Mouse (Mus musculus) G1E (cell line): Measurements from ENCODE around the gene Kpna1. TPM values are rescaled to one million over a fixed set of nuclear protein-coding genes. Genes with fewer than 3 reads are reported as not detected.
"Not testable (repeated sequence)": the region's sequence is repeated elsewhere in the genome, so short reads cannot be mapped to it uniquely, and the experiment has no call there.

Experiments used
- ATAC-seq: 2 replicates; pipeline ENCODE4 v1.8.0; 2016; ENCODE audit warnings: mild to moderate bottlenecking; ENCODE audit not compliant: insufficient number of reproducible peaks, poor library complexity, low FRiP score, severe bottlenecking; ENCODE audit errors: extremely low read depth
- DNase-seq: peaks from one replicate; pipeline ENCODE4 v3.0.0; 2012; ENCODE audit warnings: low spot score
- H3K27me3 ChIP-seq: 2 replicates; pipeline ENCODE4 v1.6.1; 2012; ENCODE audit warnings: mild to moderate bottlenecking, low read length, inconsistent platforms; ENCODE audit not compliant: insufficient read depth
- H3K36me3 ChIP-seq: replicated peaks from 2 replicates; pipeline ENCODE3; 2012; ENCODE audit warnings: mild to moderate bottlenecking, inconsistent platforms
- H3K4me1 ChIP-seq: 2 replicates; pipeline ENCODE4 v1.6.1; 2012; ENCODE audit warnings: low read depth, low read length, inconsistent platforms, mixed read lengths; ENCODE audit not compliant: insufficient read depth
- H3K4me3 ChIP-seq: 2 replicates; pipeline ENCODE4 v1.5.1; 2012; ENCODE audit warnings: low read depth, mild to moderate bottlenecking, inconsistent platforms, low read length, moderate library complexity, mixed read lengths
- H3K9me3 ChIP-seq: replicated peaks from 2 replicates; pipeline ENCODE4 v1.6.1; 2012; ENCODE audit warnings: inconsistent platforms
- CTCF ChIP-seq: IDR thresholded peaks from 2 replicates; pipeline ENCODE4 v1.5.1; 2012; ENCODE audit warnings: low read depth, low read length, inconsistent platforms, mixed read lengths
- GATA1 ChIP-seq: IDR thresholded peaks from 2 replicates; pipeline ENCODE4 v1.6.1; 2012; ENCODE audit warnings: borderline replicate concordance, low read length, inconsistent platforms, mixed read lengths
- GATA2 ChIP-seq: IDR thresholded peaks from 2 replicates; pipeline ENCODE4 v1.6.1; 2012; ENCODE audit warnings: low read depth, low read length, inconsistent platforms, borderline replicate concordance
- POLR2AphosphoS5 ChIP-seq: IDR thresholded peaks from 2 replicates; pipeline ENCODE4 v1.6.1; 2012; ENCODE audit warnings: low read depth, low read length, inconsistent platforms; ENCODE audit not compliant: insufficient replicate concordance
- TAL1 ChIP-seq: conservative IDR thresholded peaks from 2 replicates; pipeline ENCODE4 v1.6.1; 2012; ENCODE audit warnings: low read depth, low read length, inconsistent platforms, mixed read lengths
- polyA plus RNA-seq: library from polyadenylated mRNA; stranded (reverse); fragments of >175 nt; gene quantifications from 2 replicates; pipeline ENCODE4 v1.2.3, GENCODE M21; 2012
- total RNA-seq, 2 experiments: library from RNA; stranded (forward) in 1 of 2; stranded (reverse) in 1 of 2; fragments of 200-1000 nt in 1 of 2; fragments of >200 nt in 1 of 2; fragmentation: Nextera tagmentation in 1 of 2; gene quantifications; 2 replicates each; pipeline ENCODE4 v1.2.3; 2014 to 2017

Kpna1 gene
- total and polyA plus RNA-seq, 3 experiments, result 53.7 to 70.1 (median 54.1) TPM

GRCm38 (mm10) chr16:36053524-36054275 lies 75.2 kb downstream of the Kpna1 start:
- DNase-seq (no peak), ATAC-seq (no peak)
- TF ChIP-seq GATA2, result no peak
- no peak for TF ChIP-seq POLR2AphosphoS5
- no peak for TF ChIP-seq GATA1
- no peak for TF ChIP-seq TAL1
- no peak for TF ChIP-seq CTCF
- Histone ChIP-seq H3K36me3 (peaks cover 84% of the 10 kb centered on the region), H3K27me3 (no peaks in the 10 kb centered on the region), H3K4me1 (peaks cover 33% of the 10 kb centered on the region), H3K4me3 (no peak overlapping the region), H3K9me3 (no peaks in the 10 kb centered on the region)

GRCm38 (mm10) chr16:36054920-36055319 lies 76.4 kb downstream of the Kpna1 start:
- Histone ChIP-seq H3K4me3 (no peak overlapping the region), H3K4me1 (peaks cover 44% of the 10 kb centered on the region), H3K36me3 (peaks cover 81% of the 10 kb centered on the region), H3K9me3 (no peaks in the 10 kb centered on the region), H3K27me3 (no peaks in the 10 kb centered on the region)
- ATAC-seq (no peak), DNase-seq (no peak)
- no peak for TF ChIP-seq CTCF
- no peak for TF ChIP-seq GATA1
- TF ChIP-seq POLR2AphosphoS5, result no peak

- no peak for ATAC-seq
- no peak overlapping the region for H3K4me3 ChIP-seq
- H3K9me3 ChIP-seq, result no peaks in the 10 kb centered on the region
- no peak for DNase-seq
- H3K27me3 ChIP-seq, result no peaks in the 10 kb centered on the region
- peaks cover 83% of the 10 kb centered on the region for H3K36me3 ChIP-seq
- peaks cover 58% of the 10 kb centered on the region for H3K4me1 ChIP-seq
- TF ChIP-seq GATA2, result no peak
- no peak for TF ChIP-seq CTCF
- TF ChIP-seq POLR2AphosphoS5, result no peak
- no peak for TF ChIP-seq TAL1
- TF ChIP-seq GATA1, result no peak
Measured at GRCm38 (mm10) chr16:36056416-36056815, 77.9 kb downstream of the Kpna1 start.

- peaks cover 69% of the 10 kb centered on the region for H3K4me1 ChIP-seq
- H3K36me3 ChIP-seq, result peaks cover 79% of the 10 kb centered on the region
- TF ChIP-seq CTCF (no peak), GATA1 (no peak), GATA2 (no peak), TAL1 (no peak), POLR2AphosphoS5 (no peak)
- H3K27me3 ChIP-seq, result no peaks in the 10 kb centered on the region
- H3K4me3 ChIP-seq, result no peak overlapping the region; the same call in 1 of the 2 replicates
- no peaks in the 10 kb centered on the region for H3K9me3 ChIP-seq
- DNase-seq (no peak), ATAC-seq (no peak)
Measured at GRCm38 (mm10) chr16:36057933-36058475, 79.5 kb downstream of the Kpna1 start.

GRCm38 (mm10) chr16:36062534-36062933 lies 84.0 kb downstream of the Kpna1 start:
- peaks cover 76% of the 10 kb centered on the region for H3K4me1 ChIP-seq
- not testable (repeated sequence) for H3K4me3 ChIP-seq, ATAC-seq, H3K9me3 ChIP-seq, H3K27me3 ChIP-seq, DNase-seq
- peaks cover 77% of the 10 kb centered on the region for H3K36me3 ChIP-seq

GRCm38 (mm10) chr16:36063315-36063714 lies 84.8 kb downstream of the Kpna1 start:
- no peak overlapping the region for H3K4me3 ChIP-seq
- no peak for DNase-seq
- no peak for TF ChIP-seq TAL1
- TF ChIP-seq GATA1, result no peak
- no peak for TF ChIP-seq GATA2
- no peak for TF ChIP-seq CTCF
- no peak for TF ChIP-seq POLR2AphosphoS5
- H3K9me3 ChIP-seq, result no peaks in the 10 kb centered on the region
- H3K4me1 ChIP-seq, result peaks cover 75% of the 10 kb centered on the region
- H3K36me3 ChIP-seq, result peaks cover 81% of the 10 kb centered on the region
- H3K27me3 ChIP-seq, result no peaks in the 10 kb centered on the region
- no peak for ATAC-seq
